Mouse (Mus musculus) megakaryocyte, embryonic 14.5 days (primary cell): ENCODE results near the gene Ccdc155. TPM values are rescaled to one million over a fixed set of nuclear protein-coding genes. Genes with fewer than 3 reads are reported as not detected.

Experiments used
- H3K27me3 ChIP-seq: replicated peaks from 2 replicates; pipeline ENCODE3; 2012; ENCODE audit warnings: inconsistent platforms
- H3K36me3 ChIP-seq: replicated peaks from 2 replicates; pipeline ENCODE3; 2012; ENCODE audit warnings: low read length, inconsistent platforms, mixed read lengths
- H3K4me1 ChIP-seq: 2 replicates; pipeline ENCODE4 v1.6.1; 2012; ENCODE audit warnings: inconsistent platforms
- H3K4me3 ChIP-seq: replicated peaks from 2 replicates; pipeline ENCODE3; 2012; ENCODE audit warnings: moderate library complexity, mild to moderate bottlenecking, inconsistent platforms
- H3K9me3 ChIP-seq: 2 replicates; pipeline ENCODE4 v1.6.1; 2012; ENCODE audit warnings: inconsistent platforms
- FLI1 ChIP-seq: IDR thresholded peaks from 2 replicates; pipeline ENCODE4 v1.6.1; 2012; ENCODE audit warnings: low read length, inconsistent platforms, mixed read lengths
- GATA1 ChIP-seq: IDR thresholded peaks from 3 replicates; pipeline ENCODE4 v1.6.1; 2012; ENCODE audit warnings: mixed read lengths, low read length, inconsistent platforms, borderline replicate concordance
- polyA plus RNA-seq: library from polyadenylated mRNA; stranded (reverse); fragments of >175 nt; gene quantifications from 2 replicates; pipeline ENCODE4 v1.2.3, GENCODE M21; 2012; ENCODE audit warnings: low replicate concordance; ENCODE audit not compliant: insufficient read depth

The Ccdc155 gene
- not detected in 2 replicates for polyA plus RNA-seq

DNA sequence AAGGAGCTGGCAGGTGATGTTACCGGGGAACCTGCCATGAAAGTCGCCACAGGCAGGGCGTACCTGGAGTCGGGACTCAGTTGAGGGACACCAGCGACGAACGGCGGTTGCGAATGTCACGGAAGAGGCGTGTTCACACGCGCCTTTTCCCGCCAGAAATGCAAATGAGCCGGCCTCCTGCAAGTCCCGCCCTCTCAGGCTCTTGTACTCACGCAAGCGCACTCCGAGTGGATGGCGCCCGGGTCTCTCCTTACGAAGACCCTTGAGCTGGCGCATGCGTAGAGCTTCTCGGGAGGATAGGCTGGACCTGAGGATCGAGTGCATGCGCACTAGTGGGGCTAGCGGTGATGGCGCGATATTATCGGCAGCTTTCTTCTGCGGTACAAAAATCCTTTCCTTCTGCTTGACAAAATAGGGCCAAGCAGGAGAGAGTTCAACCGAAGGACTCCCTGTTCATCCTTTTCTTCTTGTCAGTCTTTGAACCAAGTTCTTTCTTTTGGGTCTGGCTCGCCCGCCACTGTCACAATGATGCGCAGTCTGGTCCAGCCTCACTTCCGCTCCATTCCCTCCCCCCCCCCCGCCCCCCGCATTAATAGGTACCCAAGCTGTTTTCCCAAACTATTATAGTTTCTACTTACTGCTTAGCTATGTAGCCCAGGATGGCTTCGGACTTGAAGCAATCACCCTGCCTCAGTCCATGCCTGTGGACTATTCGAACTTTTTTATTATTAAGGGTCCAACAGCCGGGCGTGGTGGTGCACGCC is at the start of gene Ccdc155:
TSS of gene Ccdc155 (minus strand) at position 513 of the 764 bp plus-strand sequence.
- 0 out of 2 replicates have a peak, but pooled peaks cover 5% of the 10 kb centered on the region for H3K9me3 ChIP-seq
- H3K36me3 ChIP-seq = no peaks in the 10 kb centered on the region
- TF ChIP-seq FLI1 (no peak), GATA1 (no peak)
- H3K4me1 ChIP-seq = peaks cover 17% of the 10 kb centered on the region
- H3K27me3 ChIP-seq = peaks cover 73% of the 10 kb centered on the region
- peak within 1 kb of the TSS; percentile 90 for H3K4me3 ChIP-seq

DNA sequence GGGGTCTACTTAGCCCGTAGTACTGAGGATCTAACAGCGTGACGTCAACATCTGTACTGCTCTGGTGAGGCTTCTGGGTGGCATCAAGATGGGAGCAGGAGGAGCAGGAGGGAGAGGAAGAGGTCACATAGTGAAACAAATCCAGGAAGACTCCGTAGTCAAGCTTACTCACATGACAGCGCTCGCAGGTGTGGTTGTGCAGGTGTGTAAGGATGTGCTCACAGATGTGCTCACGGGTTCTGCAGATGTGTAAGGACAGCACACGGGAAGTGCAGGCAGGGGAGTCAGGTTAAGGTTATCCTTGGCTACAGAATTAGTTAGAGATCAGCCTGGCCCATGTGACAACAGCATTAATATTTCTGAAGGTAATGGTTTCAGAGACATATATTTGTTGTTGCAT is 49.1 kb upstream of the Ccdc155 start:
- peaks cover 10% of the 10 kb centered on the region; the same call in 1 of the 2 replicates for H3K4me1 ChIP-seq
- peaks cover 22% of the 10 kb centered on the region for H3K27me3 ChIP-seq
- no peaks in the 10 kb centered on the region for H3K36me3 ChIP-seq
- no peaks in the 10 kb centered on the region for H3K9me3 ChIP-seq
- TF ChIP-seq FLI1 = no peak
- no peak for TF ChIP-seq GATA1
- H3K4me3 ChIP-seq = no peak overlapping the region

DNA sequence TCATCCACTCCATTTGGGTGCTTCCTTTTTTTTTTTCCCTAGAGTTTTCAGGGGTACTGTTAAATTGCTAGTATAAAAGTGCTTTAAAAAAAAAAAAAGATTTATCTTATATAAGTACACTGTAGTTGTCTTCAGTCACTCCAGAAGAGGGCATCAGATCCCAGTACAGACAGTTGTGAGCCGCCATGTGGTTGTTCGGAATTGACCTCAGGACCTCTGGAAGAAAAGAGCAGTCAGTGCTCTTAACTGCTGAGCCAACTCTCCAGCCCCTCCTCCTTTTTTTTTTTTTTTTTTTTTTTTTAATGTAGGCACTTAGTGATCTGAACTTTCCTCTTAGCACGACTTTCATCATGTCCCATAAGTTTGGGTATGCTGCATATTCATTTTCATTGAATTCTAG is 43.0 kb upstream of the Ccdc155 start:
- H3K27me3 ChIP-seq = no peaks in the 10 kb centered on the region
- no peak for TF ChIP-seq GATA1
- TF ChIP-seq FLI1 = no peak
- no peak overlapping the region for H3K4me3 ChIP-seq
- H3K4me1 ChIP-seq = no peaks in the 10 kb centered on the region
- H3K36me3 ChIP-seq = no peaks in the 10 kb centered on the region
- no peaks in the 10 kb centered on the region for H3K9me3 ChIP-seq

DNA sequence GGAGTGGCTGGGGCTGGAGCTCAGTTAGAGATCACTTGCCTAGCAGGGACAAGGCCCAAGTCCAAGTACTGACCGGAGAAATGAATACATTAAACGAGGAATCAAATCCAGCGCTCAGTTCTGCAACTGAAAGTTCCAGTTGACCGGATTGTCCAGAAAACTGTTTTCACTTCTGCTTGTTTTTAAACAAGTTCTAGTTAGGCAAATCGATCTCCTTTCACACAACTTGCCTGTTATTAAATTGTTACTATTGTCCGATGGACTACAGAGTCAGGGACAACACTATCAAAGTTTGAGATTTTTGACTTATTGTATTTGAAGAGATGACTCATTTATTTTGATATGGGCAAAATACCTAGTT is 36.7 kb upstream of the Ccdc155 start:
- H3K36me3 ChIP-seq = peaks cover 11% of the 10 kb centered on the region
- TF ChIP-seq FLI1 (no peak), GATA1 (no peak)
- peaks cover 36% of the 10 kb centered on the region for H3K4me1 ChIP-seq
- H3K9me3 ChIP-seq = no peaks in the 10 kb centered on the region
- no peaks in the 10 kb centered on the region for H3K27me3 ChIP-seq
- H3K4me3 ChIP-seq = no peak overlapping the region

DNA sequence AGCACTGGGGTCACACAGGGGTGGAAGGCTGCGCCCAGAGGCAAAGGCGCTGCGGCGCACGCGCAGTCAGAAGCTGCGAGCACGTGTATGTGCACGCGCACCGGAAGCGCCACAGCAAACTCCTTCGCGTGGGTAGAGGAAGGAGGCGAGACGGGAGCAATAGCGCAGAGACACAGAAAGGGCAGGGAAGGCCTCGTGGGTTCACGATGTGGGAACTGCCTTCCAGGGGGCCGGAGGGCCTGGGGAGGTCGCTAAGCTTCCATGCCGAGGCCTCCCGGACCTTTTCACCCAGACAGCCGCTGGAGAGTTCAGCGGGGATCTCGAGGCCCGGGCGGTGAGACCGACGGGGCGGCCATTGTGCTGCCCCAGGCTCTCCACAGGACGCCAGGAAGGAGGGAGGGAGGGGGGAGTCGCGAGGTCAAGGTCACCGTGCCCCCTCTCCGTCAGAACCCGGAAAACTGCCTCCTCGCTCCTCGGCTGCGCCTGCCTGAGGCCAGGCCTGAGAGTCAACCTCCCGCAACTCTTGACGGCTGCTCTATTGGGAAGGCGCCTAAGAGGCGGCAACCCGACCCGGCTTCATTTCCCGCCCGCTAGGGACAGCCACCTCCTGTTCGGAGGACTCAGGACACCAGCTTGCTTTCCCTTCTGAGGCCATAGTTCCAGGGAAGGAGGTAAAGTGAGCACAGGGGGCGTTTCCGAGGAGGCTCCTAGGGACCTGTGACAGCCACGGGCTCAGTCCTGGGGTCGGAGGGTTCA is 36.1 kb upstream of the Ccdc155 start, which contains the start of gene Slc6a16:
TSS of gene Slc6a16 (plus strand) at position 453 of the 756 bp plus-strand sequence.
- TF ChIP-seq GATA1 = no peak
- no peak for TF ChIP-seq FLI1
- Histone ChIP-seq H3K4me1 (peaks cover 41% of the 10 kb centered on the region), H3K9me3 (no peaks in the 10 kb centered on the region), H3K27me3 (no peaks in the 10 kb centered on the region), H3K36me3 (peaks cover 16% of the 10 kb centered on the region), H3K4me3 (no peak within 1 kb of the TSS)

DNA sequence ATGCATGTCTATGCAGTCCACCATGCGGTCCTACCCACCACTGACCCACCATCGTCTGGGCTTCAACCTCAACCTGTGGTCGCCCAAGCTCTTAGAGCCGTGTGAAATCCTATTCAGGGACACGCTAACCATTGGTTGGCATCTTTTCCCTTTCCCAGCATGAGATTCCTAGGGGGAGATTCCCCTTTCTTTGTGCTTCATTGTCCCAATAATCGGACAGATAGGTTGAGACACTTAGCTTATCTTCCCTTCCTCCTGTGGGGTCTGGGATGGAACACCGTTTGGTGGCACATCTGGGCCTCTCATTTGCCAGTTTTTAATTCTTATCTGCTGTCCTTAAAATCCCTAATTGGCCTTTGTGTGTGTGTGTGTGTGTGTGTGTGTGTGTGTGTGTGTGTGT is 35.4 kb upstream of the Ccdc155 start:
- no peak for TF ChIP-seq FLI1
- TF ChIP-seq GATA1 = no peak
- Histone ChIP-seq H3K4me3 (no peak overlapping the region), H3K9me3 (no peaks in the 10 kb centered on the region), H3K36me3 (peaks cover 23% of the 10 kb centered on the region), H3K4me1 (peaks cover 48% of the 10 kb centered on the region), H3K27me3 (no peaks in the 10 kb centered on the region)

DNA sequence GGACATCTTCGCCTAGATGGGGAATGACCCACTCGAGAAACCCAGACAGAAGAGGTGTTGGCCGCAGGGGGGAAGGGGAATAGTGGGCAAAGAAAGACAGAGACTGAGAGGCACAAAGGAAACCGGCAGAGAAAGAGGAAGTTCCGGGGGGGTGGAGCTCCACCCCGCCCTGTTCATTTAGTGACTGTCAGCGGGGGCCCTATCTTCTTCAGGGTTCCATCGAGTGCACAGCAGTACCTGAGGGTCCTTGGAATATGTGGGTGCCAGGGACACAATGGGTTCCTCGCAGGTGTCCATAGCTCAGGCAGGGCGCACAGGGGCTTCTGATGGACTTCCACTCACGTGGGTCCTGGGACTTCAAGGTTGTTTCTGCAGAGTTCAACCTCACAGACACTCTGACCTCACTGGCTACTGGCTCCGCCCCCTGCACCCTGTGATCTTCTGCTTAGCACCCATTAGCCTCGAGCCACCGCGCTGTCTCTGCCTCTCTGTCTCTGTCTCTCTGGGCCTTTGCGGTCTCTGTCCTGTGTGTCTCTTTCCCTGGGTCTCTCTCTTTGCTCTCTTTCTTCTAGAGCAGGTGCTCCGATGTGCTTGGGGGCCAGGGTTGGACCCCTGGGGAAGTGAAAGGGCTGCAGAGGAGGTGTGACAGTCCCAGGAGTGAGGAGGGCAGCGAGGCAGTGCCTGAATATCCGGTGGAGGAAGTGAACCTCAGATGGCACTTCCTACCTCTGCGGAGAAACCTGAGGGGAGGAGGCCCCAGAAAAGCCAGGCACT is 34.2 kb upstream of the Ccdc155 start, which contains the start of gene Cd37:
TSS of gene Cd37 (minus strand) at position 393 of the 774 bp plus-strand sequence.
- H3K4me1 ChIP-seq = peaks cover 60% of the 10 kb centered on the region
- TF ChIP-seq GATA1 = no peak
- TF ChIP-seq FLI1 = no peak
- H3K36me3 ChIP-seq = peaks cover 35% of the 10 kb centered on the region
- peak within 1 kb of the TSS; percentile 93 for H3K4me3 ChIP-seq
- no peaks in the 10 kb centered on the region for H3K9me3 ChIP-seq
- no peaks in the 10 kb centered on the region for H3K27me3 ChIP-seq

DNA sequence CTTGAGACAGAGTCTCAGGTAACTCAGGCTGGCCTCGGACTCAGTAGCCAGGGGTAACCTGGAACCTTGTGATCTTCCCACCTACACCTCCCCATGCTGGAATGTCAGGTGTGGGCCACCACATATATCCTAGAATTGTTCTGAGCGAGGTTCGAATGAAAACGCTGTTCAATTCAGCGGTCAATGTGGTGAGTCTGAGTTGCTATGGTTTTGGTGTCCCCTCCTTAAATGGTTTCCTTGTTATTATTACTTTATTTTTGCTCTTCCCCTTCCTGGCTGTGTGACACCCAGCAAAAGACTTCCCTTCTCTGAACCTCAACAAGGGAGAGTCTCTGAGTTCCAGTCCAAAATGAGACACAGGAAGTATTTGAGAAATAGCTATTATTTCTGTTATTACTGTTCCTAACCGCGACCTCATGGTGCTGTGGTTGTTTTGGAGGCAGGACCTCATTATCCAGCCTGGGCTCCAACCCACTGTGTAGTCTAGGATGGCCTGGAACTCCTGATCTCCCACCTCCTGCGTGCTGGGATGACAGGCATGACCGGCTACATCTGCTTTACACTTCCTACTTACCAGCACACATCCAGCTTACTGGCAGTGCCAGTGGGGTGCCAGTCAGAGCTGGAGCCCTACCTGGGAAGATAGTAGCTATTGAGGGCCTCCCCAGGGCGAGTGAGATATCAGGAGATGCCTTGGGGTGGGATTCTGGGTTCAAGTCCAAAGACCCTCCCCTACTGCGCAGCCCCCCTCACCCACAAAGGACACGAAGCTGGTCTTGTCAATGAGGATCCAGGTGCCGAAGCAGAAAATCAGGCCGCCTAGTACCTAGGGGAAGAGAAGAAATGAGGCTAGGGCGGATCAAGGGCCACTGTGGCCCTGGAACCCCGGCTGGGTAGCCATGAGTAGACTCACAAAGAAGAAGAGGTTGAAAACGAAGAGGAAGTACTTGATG is 33.3 kb upstream of the Ccdc155 start:
- Histone ChIP-seq H3K27me3 (no peaks in the 10 kb centered on the region), H3K4me1 (peaks cover 68% of the 10 kb centered on the region), H3K9me3 (no peaks in the 10 kb centered on the region), H3K4me3 (peak overlapping the region; percentile 93), H3K36me3 (peaks cover 44% of the 10 kb centered on the region)
- TF ChIP-seq GATA1 (no peak), FLI1 (no peak)
